Mouse (Mus musculus): ENCODE data around the gene Arfgap3. TPM values are rescaled to one million over a fixed set of nuclear protein-coding genes. Genes with fewer than 3 reads are reported as not detected.
"Not testable (repeated sequence)": the region's sequence is repeated elsewhere in the genome, so short reads cannot be mapped to it uniquely, and the experiment has no call there.

Gene Arfgap3
- polyA plus RNA-seq, 1 experiment = 66.1 TPM

DNA sequence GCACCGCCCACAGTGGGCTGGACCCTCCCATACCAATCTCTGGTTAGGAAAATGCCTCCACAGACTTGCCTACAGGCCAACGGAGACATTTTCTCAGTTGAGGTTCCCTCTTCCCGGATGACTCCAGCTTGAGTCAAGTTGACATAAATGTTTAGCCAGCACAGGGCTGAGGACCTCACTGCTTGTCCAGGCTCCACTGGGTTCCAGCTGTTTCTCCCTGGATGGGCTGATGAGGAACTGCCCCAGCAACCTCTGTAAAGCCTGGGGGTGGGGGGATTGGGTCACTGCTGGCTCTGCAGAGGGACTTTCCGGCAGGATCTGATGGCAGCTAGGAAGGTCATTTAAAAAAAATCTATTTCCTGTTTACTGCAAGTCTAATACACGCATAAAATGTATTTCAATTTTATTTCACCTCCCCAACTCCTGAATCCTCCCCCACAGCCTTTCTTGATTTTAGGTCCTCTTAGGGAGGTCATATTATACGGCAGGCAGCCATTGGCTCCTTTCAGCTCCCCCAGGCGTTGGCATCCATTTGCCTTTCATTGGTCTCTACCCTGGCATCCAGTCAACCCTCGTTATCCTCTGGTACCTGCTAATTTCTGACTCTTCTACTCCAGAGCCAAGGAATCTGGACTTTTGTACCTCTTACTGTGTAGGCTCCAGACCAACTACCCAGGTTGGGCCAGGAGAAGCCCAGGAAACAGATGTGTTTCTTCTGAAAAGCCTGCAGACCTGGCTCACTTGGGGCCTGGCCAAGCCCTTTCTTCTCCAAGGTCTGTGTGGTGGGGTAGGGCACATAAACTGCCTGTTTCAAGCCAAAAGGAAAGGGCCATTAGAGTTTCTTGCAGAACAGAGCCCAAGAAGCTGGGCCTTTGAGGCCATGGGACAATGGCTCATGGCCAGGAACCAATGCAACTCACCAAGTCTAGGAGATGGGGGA is 56.1 kb downstream of the Arfgap3 start:
- no peak for DNase-seq (ENCODE audit: low read depth)

DNA sequence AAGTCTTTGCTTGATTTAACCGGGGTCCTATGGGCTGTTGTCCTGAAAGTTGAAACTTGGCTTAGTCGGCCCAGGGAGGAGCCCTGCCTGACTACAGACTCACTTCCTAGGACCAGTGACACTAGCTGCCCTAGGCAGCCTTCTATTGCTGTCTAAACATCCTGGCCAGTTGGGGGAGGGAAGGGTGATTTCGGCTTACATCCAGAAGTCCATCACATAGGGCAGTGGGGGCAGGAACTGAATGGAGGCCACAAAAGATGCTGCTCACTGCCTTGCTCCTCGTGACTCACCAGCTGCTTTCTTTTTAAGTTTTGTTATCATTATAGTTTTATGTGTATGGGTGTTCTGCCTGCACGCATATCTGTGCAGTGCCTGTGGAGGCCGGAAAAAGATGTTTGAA is 56.9 kb downstream of the Arfgap3 start:
- no peak for DNase-seq (ENCODE audit: low read depth)

DNA sequence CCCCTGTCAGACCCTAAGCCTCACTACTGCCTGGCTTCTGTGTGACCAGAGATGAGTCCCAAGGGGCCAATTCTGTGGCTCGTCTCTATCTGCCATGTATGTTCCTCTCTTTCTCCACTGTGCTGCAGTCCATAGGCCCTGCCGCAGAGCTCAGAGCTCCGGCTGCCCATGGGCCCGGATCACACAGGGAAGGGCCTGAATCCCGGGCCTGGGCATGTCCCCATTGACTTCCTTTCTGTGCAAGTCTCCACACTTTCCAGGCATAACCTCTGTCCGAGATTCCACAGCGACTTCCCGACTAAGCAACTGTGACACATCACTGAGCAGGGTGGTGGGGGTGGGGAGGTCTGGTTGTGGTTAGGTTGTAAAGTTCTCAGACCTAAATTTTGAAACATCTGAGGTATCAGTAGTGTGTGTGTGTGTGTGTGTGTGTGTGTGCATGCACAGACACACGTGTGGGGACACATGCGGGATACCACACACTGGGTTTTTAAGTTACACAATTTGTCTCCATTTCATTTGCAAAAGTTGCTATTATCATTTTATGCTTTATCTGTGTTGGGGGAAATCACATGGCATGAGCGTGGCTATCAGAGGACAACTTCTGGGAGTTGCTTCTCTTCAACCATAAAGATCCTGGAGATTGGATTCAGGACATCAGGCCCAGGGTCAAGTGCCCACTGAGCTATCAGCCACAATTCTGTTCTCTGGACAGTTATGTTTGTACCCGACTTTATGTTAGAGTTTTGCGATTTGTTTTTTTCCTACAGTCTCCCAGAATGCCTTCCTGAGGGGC is 57.6 kb downstream of the Arfgap3 start:
- no peak for DNase-seq (ENCODE audit: low read depth)

DNA sequence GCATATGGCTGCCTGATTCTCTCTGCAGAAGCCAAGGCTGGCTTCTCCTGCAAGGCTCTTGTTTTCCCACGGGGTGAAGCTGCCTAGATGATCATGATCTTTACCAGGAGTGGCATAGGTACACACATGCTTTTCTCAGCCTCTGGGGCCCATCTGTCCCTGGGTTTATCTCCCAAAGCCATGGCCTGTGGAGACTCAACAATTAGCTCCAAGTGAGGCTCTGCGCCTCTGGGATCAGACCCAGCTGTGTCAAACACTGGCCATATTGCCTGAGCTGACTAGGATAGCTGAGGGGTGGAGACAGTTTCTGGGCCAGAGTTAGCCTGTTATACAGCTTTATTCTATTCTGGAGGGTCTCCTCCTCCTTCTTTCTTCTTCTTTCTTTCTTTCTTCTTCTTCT is 59.1 kb downstream of the Arfgap3 start:
- no peak for DNase-seq (ENCODE audit: low read depth)

DNA sequence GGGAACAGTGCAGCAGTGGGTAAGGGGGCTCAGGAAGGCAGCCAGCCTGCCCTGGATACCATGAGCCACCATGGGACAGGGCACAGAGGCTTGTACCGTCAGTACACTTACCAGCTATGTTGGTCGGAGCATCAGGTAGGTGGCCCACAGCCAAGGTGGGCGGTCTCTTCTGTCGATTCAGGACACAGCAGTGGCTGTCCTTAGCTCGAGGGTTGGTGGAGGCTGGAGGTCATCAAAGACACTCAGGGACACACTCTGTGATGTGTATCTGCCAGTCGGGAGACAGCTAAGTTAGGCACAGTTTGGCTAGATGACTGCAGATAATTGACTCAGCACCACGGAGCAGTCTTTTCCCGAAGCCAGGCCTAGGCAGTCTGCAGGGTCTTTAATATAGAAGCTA is 65.2 kb downstream of the Arfgap3 start:
- no peak for DNase-seq (ENCODE audit: low read depth)

DNA sequence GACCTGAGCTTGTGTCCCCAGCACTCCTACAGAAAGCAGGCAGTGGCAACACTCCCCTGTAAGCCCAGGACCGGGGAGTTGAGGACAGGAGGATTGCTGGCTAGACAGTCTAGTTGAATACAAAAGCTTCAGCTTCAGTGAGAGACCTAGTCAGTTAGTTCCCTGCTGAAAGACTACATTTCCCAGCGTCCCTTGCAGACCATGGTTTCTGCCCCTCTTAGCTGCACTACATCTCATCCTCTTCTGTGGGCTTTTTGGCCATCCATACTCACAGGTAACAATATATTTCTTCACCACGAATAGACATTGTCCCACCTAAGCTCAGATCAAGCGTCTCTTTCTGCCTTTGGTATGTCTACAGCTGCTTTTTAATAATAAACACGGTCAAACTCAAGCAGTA is 67.7 kb downstream of the Arfgap3 start:
- DNase-seq (ENCODE audit: low read depth) = no peak

DNA sequence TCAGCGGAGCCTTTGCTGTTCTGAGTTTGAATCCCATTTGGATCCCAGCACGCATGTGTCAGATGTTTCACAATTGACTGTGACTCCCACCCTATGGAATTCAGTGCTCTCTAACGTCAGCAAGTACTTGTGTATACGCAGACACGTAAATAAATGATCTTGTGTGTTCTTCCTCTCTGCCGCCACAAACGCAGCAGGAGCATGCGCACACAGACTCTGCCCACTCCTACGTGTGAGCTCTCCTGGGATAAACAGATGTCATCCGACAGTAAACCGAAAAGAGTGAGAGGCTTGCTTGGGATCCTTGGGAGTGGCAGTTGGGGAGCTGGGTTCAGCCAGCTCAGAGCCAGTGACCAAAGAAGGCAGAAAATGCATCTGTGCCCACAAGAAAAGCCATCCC is 68.7 kb downstream of the Arfgap3 start:
- no peak for DNase-seq (ENCODE audit: low read depth)

DNA sequence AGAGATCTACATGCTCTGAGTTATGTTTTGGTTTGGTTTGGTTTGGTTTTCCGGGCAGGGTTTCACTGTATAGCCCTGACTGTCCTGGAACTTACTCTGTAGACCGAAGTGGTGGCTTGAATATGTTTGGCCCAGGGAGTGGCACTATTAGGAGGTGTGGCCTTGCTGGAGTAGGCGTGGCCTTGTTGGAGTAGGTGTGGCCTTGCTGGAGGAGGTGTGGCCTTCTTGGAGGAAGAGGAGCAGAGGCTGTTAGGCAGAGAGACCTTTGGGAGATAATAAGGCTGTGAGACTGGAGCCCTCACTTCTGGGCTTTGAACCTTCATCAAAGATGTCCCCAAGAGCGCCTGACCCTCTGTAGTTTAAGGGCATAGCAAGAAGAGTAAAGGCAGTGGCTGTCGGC is 71.5 kb downstream of the Arfgap3 start:
- DNase-seq (ENCODE audit: low read depth) = no peak

DNA sequence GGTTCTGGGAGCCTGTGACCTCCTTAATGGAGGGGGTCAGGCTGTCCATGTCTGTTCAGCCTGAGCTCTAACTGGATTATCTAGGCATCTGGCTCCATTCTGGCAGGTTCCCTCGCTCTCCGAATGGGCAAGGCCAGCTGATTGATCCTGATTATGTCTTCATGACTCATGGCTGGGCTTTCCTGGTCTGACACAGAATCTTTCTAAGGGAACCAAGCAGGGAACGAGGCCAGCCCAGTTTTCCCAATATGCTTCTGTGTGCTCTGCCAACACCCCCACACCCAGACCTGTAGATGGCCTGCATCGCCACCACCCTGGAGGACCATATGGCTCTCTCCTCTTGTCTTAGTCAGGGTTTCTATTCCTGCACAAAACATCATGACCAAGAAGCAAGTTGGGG is 72.6 kb downstream of the Arfgap3 start:
- no peak for DNase-seq (ENCODE audit: low read depth)

DNA sequence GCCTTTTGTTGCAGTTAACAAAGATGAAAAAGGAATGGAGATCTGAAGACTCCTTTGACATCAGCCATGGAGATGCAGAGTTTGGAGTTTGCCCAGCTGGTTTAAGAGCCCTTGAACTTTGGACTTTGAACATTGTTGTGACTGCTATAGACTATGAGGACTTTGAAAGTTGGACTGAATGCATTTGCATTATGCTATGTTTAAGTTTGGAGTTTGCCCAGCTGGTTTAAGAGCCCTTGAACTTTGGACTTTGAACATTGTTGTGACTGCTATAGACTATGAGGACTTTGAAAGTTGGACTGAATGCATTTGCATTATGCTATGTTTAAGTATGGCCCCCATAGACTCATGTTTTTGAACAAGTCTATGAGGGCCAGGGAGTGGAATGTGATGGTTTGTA is 75.8 kb downstream of the Arfgap3 start:
- DNase-seq (ENCODE audit: low read depth) = not testable (repeated sequence)

DNA sequence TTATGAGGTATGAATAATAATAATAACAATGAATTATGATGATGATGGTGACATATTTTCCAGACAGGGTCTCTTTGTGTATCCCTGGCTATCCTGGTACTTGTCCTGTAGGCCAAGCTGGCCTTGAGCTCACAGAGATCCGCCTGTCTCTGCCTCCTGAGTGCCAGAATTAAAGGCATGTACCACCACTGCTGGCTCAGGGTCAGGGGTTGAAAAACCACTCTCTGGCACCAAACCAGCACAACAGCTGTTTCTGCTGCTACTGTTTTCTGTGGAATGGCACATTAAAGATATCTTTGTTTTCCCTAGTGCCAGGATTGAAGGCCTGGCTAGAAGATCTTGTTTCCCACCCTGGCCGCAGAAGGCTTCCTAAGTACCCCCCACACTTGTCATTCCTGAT is 77.0 kb downstream of the Arfgap3 start:
- no peak for DNase-seq (ENCODE audit: low read depth)

DNA sequence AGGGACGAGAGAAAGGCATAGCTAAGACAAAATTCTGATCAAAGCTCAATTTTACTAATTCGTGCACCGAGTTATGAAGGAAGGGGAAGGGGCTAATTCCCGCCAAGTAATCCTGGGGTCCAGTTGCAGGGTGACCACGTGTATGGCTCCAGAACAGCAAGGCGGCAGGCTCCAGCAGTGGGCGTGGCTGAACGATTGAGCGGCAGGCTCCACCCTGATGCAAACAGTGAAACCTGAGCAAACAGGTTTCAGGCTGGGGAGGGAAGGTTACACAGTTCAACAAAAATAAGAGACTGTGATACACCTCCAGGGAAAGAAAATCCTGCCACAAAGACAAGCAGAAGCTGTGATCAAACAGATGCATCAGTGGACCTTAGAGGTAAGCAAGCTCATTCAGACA is 78.8 kb downstream of the Arfgap3 start:
- not testable (repeated sequence) for DNase-seq (ENCODE audit: low read depth)

DNA sequence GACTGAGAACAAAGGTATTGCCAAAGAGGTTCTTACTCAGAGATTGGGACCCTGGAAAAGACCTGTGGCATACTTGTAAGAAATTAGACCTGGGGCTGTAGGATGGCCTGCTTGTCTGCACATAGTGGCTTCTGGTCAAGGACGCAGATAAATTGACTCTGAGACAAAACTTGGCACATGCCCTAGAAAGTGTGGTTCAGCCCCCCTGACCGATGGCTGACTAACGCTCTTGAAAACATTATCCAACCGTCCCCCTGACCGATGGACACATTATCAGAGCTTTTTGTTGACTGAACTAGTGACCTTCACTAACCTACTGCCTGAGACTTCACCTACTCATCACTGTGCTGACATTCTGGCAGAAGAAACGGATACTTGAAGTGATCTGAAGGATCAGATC is 80.1 kb downstream of the Arfgap3 start:
- not testable (repeated sequence) for DNase-seq (ENCODE audit: low read depth)

DNA sequence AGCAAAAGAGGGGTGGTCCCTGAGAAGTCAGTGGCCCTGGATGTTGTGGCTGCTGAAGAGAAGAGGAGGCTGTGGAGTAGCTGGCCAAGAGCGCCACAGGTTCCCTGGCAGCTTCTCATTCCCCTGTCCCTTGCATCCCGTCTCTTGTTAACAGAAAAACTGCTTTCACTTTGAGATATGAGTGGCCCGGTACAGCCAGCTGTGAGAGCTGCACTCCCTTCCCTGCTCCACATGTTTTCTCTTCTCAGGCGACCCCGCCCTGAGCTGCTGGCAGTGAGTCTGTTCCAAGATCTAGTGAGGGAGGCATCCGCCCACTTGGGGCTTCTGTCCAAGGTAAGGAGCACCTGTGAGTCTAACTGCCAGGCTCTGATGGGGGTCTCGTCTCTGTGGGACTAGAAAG is 81.6 kb downstream of the Arfgap3 start:
- not testable (repeated sequence) for DNase-seq (ENCODE audit: low read depth)

DNA sequence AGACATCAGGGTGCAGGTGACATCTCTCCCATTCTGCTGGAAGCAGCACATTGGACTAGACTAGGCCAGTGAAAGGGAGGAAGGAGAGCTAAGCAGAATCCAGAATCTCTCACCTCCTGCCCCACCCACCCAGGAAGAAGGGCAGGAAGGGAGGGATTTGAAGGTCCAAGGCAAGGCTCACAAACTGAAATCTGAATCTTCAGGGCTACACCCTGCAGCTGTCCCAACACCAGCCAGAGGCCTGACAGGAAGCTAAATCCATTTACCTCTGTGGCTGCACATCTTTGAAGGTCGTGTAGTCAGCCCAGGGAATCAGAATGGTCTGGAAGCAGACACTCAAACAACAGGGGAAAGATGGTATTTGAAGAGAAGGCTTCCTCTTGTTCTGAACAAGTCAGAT is 84.8 kb downstream of the Arfgap3 start:
- DNase-seq (ENCODE audit: low read depth) = no peak

DNA sequence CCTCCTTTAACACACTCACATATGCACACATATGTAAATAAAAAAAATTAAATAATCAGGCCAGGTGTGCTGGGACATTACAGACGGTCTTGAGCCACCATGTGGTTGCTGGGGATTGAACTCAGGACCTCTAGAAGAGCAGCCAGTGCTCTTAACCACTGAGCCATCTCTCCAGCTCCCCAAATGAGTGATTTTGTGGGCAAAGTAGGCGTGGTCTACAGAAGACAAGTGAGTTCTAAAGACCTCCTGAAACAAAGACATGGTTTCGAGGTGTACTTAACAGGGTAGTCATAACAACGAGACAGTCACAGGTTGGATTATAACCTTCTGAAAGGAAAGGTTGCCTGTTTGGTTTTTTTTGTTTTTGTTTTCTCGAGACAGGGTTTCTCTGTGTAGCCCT is 86.6 kb downstream of the Arfgap3 start:
- no peak for DNase-seq (ENCODE audit: low read depth)

DNA sequence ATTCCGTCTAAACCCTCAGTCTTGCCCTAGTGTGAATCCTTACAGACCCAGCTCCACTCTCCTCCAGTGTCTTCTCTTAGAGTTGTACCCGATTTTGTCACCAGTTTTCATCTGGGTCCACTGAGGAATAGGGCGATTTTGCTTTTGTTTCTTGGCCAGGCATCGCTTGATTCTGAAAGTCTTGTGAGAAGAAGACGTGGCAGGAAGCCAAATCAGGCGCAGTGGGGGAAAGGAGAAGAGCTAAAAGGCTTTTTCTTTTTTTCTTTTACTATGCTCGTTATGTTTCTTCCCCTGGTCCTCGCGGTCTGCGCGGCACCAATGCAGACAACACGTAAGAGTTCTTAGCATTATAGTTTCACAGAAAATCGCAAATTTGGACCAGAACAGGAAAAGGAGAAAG is 92.1 kb downstream of the Arfgap3 start:
- DNase-seq (ENCODE audit: low read depth) = no peak

DNA sequence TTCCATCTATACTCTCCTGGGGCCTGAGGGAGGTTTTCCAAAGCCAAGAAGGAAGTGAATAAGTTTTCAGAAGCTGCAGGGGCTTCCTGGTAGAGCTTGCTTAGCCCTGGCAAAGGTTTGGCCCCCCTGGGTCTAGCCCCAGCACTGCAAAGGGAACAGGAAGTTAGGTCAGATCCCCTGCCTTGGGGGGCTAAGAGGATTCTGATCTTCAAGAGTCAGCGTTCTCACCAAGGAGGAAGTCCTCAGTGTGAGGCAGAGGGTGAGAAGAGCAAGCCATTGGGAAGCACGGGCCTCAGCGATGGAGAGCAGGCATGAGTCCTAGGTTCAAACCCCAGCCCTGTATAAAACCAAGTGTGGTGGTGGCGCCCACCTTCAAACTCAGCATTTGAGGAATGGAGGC is 93.6 kb downstream of the Arfgap3 start:
- DNase-seq (ENCODE audit: low read depth) = no peak

DNA sequence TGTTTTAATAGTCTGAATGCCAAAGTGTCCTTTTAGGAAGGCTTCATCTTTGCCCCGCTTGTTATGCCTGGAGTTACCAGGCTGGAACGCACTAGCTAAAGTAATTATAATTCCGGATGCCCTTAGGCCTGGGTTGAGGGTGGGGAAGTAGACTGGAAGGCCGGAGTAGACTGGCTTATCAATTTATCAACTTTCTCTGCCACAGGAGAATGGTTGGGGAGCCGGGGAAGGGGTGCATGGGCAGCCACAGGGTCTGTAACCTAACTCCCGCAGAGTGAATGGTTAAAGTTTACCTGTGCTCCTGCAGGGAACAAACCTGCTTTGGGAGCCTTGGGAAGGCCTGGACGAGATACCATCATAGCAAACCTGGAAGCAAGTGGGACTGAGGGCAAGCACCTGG is 94.1 kb downstream of the Arfgap3 start:
- DNase-seq (ENCODE audit: low read depth) = no peak

DNA sequence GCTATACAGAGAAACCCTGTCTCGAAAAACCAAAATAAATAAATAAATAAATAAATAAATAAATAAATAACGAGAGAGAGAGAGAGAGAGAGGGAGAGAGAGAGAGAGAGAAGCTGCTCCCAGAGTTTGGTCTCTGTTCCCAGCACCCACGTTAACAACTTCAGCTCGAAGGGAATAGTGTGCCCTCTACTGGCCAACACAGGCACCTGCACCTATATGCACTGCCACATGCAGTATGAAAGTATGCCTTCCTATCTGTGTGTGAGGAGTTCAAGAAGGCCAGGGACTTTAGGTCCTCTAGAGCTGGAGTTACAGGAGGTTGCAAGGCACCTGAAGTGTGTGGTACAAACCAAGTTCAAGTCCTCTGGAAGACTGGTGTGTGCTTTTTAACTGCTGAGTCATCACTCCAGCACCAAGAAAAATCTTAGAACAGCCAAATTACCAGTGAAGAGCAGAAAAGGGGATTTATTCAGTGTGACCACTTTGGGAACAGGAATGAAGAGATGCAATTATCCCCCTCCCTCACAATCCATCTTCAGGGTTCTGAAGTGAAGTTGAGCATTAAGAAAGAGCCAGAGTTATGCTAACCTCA is 94.8 kb downstream of the Arfgap3 start:
- no peak for DNase-seq (ENCODE audit: low read depth)

DNA sequence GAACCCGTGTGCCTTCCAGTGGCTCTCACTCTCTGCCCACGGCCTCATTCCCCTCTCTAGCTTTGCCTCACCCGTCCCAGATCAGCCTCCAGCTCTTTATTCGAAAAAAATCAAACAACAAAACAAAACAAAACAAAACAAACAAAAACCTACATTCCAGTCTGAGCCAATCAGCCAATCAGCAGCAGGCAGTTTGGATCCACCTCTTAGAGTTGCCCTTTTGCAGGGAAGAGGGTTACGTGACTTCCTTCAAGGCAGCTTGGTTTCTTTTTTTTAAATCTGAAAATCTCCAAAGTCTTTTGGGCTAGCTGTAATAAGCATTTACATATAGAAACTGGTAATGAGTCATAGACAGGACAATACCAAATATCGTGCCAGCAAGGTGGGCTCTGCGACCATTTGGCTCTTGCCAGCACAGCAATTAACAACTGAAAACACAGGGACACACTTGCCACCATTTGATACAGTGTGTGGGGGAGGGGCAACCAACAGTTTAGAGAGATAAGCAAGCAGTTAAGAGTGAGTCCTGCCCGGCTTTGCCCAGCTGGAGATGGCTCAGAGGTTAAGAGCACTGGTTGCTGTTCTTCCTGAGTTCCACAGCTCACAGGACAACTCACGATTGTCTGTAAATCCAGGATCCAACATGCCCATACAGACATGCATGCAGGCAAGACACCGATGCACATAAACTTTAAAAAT is 95.5 kb downstream of the Arfgap3 start:
- DNase-seq (ENCODE audit: low read depth) = no peak

DNA sequence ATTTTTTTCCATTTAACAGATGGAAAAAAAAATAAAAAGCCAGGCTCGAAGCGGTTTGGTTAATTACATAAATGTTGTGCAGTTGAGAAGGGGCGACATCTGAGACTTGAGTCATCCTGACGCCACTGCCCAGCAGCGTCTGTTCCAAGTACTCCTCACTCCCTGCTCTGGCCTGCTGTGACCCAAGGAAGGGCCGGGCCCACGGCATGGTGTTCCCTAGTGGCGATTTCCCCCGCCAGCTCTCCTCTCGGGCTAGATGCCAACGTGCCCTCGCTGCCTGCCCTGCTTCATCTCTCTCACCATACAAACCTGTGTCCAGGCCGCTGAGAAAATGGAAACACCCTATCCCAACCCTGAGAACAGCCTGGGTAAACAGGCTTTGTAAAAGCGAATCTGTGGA is 98.0 kb downstream of the Arfgap3 start:
- DNase-seq (ENCODE audit: low read depth) = no peak

All from gonadal fat pad, adult 2 months (tissue).